ENCODE assay signal across 24 mouse cellular contexts in genomic region chr9:47374086-47374485, GRCm38 (mm10).
"Had no signal": no experiment of that assay in that cellular context is flagged by ENCODE, and none has a peak within 500 bp of the region (broad histone marks: within the 10 kb centered on the region; RNA-seq: fewer than 3 reads in every experiment).

No protein-coding gene starts in this region.

- H3K9me3 ChIP-seq: heart, embryonic 15.5 days; hindbrain, embryonic 13.5 days; hindbrain, embryonic 15.5 days; kidney, embryonic 15.5 days; limb, embryonic 15.5 days; liver, embryonic 12.5 days had no signal

- H3K36me3 ChIP-seq: heart, embryonic 13.5 days; heart, embryonic 15.5 days; hindbrain, embryonic 13.5 days; hindbrain, embryonic 15.5 days; kidney, embryonic 15.5 days; limb, embryonic 13.5 days; limb, embryonic 15.5 days; liver, embryonic 12.5 days had no signal

- H3K4me3 ChIP-seq: gastrocnemius, adult 2 months; heart, embryonic 13.5 days; heart, embryonic 15.5 days; hindbrain, embryonic 13.5 days; hindbrain, embryonic 15.5 days; kidney, embryonic 15.5 days; limb, embryonic 13.5 days; limb, embryonic 15.5 days; liver, embryonic 12.5 days had no signal

- DNase-seq: gastrocnemius, adult 2 months; gastrocnemius, postnatal 10 days; gastrocnemius, postnatal 25 days; heart, adult 18-20 months; heart, postnatal 14 days; heart, postnatal 36 days; kidney, adult 11 months; kidney, adult 2 months; kidney, adult 9 months; kidney, postnatal 14 days; kidney, postnatal 36 days; layer of hippocampus, postnatal 36 days; left cerebral cortex, postnatal 4 days had no signal

- H3K27me3 ChIP-seq: hindbrain, embryonic 13.5 days; hindbrain, embryonic 15.5 days; limb, embryonic 13.5 days; limb, embryonic 15.5 days had no signal

- H3K4me1 ChIP-seq: hindbrain, embryonic 13.5 days; hindbrain, embryonic 15.5 days; kidney, embryonic 15.5 days; limb, embryonic 15.5 days had no signal

- H3K27ac ChIP-seq: gastrocnemius, adult 2 months; heart, embryonic 13.5 days; heart, embryonic 15.5 days; hindbrain, embryonic 13.5 days; hindbrain, embryonic 15.5 days; hindbrain, postnatal 0 days; kidney, embryonic 15.5 days; kidney, postnatal 0 days; limb, embryonic 13.5 days; limb, embryonic 15.5 days; liver, embryonic 12.5 days; liver, embryonic 14.5 days had no signal
